Mouse (Mus musculus) neural tube, embryonic 15.5 days (tissue): ENCODE measurements around the gene Sult1d1. TPM values are rescaled to one million over a fixed set of nuclear protein-coding genes. Genes with fewer than 3 reads are reported as not detected.

Experiments used
- ATAC-seq: fragments of 200-750 bp; cut with Nextera tagmentation; 2 replicates; pipeline ENCODE4 v1.8.0; 2017; ENCODE audit warnings: mild to moderate bottlenecking, moderate TSS enrichment, moderate library complexity; ENCODE audit not compliant: low FRiP score
- H3K27ac ChIP-seq: fragments of 300-500 bp; sonication (generic); replicated peaks from 2 replicates; pipeline ENCODE4 v1.5.1; 2015; ENCODE audit warnings: mild to moderate bottlenecking, inconsistent platforms
- H3K27me3 ChIP-seq: fragments of 300-500 bp; sonication (generic); replicated peaks from 2 replicates; pipeline ENCODE4 v1.6.1; 2015; ENCODE audit warnings: inconsistent platforms
- H3K36me3 ChIP-seq: fragments of 300-500 bp; sonication (generic); 2 replicates; pipeline ENCODE4 v1.6.1; 2015; ENCODE audit warnings: inconsistent platforms
- H3K4me1 ChIP-seq: fragments of 300-500 bp; sonication (generic); 2 replicates; pipeline ENCODE4 v1.6.1; 2015; ENCODE audit warnings: inconsistent platforms
- H3K4me2 ChIP-seq: fragments of 300-500 bp; sonication (generic); 2 replicates; pipeline ENCODE4 v1.6.1; 2015; ENCODE audit warnings: inconsistent platforms, mild to moderate bottlenecking, moderate library complexity
- H3K4me3 ChIP-seq: fragments of 300-500 bp; sonication (generic); replicated peaks from 2 replicates; pipeline ENCODE4 v1.5.1; 2015; ENCODE audit warnings: mild to moderate bottlenecking, inconsistent platforms
- H3K9ac ChIP-seq: fragments of 300-500 bp; sonication (generic); replicated peaks from 2 replicates; pipeline ENCODE4 v1.6.1; 2015; ENCODE audit warnings: mild to moderate bottlenecking, inconsistent platforms
- H3K9me3 ChIP-seq: fragments of 300-500 bp; sonication (generic); replicated peaks from 2 replicates; pipeline ENCODE4 v1.6.1; 2016; ENCODE audit warnings: inconsistent platforms
- WGBS: fragments of 180-500 bp; shearing (Covaris S2); methylation state at CpG from one replicate; pipeline ENCODE4 v1.1.7; 2015; ENCODE audit warnings: mixed read lengths; 5-methylcytosine and 5-hydroxymethylcytosine counted together
- polyA plus RNA-seq: library from polyadenylated mRNA; unstranded; fragments of >200 nt; fragmentation: Nextera tagmentation; extraction: Ambion mirVana; gene quantifications from 2 replicates; pipeline ENCODE4 v1.2.1, GENCODE M21; 2015

Sult1d1 gene
- polyA plus RNA-seq, result 1.5 TPM in 1 of 2 replicates, not detected in the other

DNA sequence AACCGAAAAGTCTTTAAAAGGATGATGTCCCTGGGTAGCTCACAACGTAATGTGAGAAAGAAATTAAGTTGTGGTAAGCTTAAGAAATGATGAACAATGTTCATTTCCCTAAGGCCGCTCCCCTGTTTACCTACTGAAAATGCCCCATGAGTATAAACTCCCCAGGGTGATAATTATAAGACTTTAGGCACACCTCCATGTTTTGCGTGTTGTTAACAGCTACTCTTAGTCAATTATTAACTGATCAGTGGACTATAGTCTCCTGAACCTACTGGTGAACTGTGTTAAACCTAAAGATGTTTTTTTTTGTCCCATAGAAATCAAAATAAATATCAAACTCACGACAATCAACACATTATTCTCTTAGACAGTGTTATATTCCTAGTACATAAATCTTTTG, at the start of gene Sult1d1:
Gene Sult1d1, minus strand, starts transcription at position 183 of the 400 bp plus-strand sequence.
- H3K4me3 ChIP-seq, result no peak within 1 kb of the TSS

DNA sequence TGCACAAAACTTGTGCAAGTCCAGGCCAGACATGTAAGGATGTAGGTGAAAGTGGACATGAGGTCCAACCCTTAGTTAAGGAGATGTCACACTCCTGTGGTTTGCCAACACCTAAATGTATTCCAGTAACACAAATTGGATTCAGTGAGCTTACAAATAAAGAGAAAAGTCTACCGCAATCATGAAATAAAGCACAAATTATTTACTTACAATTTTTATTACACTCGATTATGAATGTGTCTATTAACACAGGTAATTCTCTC, 46.2 kb upstream of the Sult1d1 start:
- no peak overlapping the region for H3K27ac ChIP-seq
- ATAC-seq, result no peak
- 89% methylated on average over 2 of the region's 2 CpGs for WGBS

More for the DNA sequence above, at the start of gene Sult1d1:
- no peaks in the 10 kb centered on the region for H3K36me3 ChIP-seq
- no peak for ATAC-seq
- no peaks in the 10 kb centered on the region for H3K4me1 ChIP-seq
- WGBS, result 74% methylated on average over 5 of the region's 5 CpGs
- no peaks in the 10 kb centered on the region for H3K9me3 ChIP-seq
- no peak within 1 kb of the TSS for H3K4me2 ChIP-seq
- no peak within 1 kb of the TSS for H3K27ac ChIP-seq
- H3K27me3 ChIP-seq, result no peaks in the 10 kb centered on the region
- no peak within 1 kb of the TSS for H3K9ac ChIP-seq

GRCm38 (mm10) chr5:87614364-87615127, 45.7 kb upstream of the Sult1d1 start:
- no peaks in the 10 kb centered on the region for H3K9me3 ChIP-seq
- H3K4me2 ChIP-seq, result no peak overlapping the region
- no peak for ATAC-seq
- H3K36me3 ChIP-seq, result no peaks in the 10 kb centered on the region
- no peak overlapping the region for H3K27ac ChIP-seq
- no peaks in the 10 kb centered on the region for H3K27me3 ChIP-seq
- H3K9ac ChIP-seq, result no peak overlapping the region
- H3K4me1 ChIP-seq, result no peaks in the 10 kb centered on the region
- H3K4me3 ChIP-seq, result no peak overlapping the region

More for the DNA sequence above, 46.2 kb upstream of the Sult1d1 start:
- no peaks in the 10 kb centered on the region for H3K27me3 ChIP-seq
- no peak overlapping the region for H3K4me3 ChIP-seq
- no peaks in the 10 kb centered on the region for H3K36me3 ChIP-seq
- no peak overlapping the region for H3K9ac ChIP-seq
- no peak overlapping the region for H3K4me2 ChIP-seq
- no peaks in the 10 kb centered on the region for H3K9me3 ChIP-seq
- no peaks in the 10 kb centered on the region for H3K4me1 ChIP-seq

GRCm38 (mm10) chr5:87601018-87601417, 32.2 kb upstream of the Sult1d1 start:
- H3K9ac ChIP-seq, result no peak overlapping the region
- no peaks in the 10 kb centered on the region for H3K27me3 ChIP-seq
- H3K27ac ChIP-seq, result no peak overlapping the region
- no peak overlapping the region for H3K4me2 ChIP-seq
- no peaks in the 10 kb centered on the region for H3K36me3 ChIP-seq
- H3K9me3 ChIP-seq, result no peaks in the 10 kb centered on the region
- no peak for ATAC-seq
- no peaks in the 10 kb centered on the region for H3K4me1 ChIP-seq
- 83% methylated on average over 3 of the region's 3 CpGs for WGBS
- H3K4me3 ChIP-seq, result no peak overlapping the region

- WGBS, result 78% methylated on average over 2 of the region's 2 CpGs
- ATAC-seq, result no peak
- H3K9me3 ChIP-seq, result no peaks in the 10 kb centered on the region
- no peaks in the 10 kb centered on the region for H3K27me3 ChIP-seq
- H3K4me2 ChIP-seq, result no peak overlapping the region
- no peaks in the 10 kb centered on the region for H3K36me3 ChIP-seq
- H3K4me1 ChIP-seq, result no peaks in the 10 kb centered on the region
- no peak overlapping the region for H3K27ac ChIP-seq
- no peak overlapping the region for H3K9ac ChIP-seq
- H3K4me3 ChIP-seq, result no peak overlapping the region
These were observed 29.1 kb upstream of the Sult1d1 start for GRCm38 (mm10) chr5:87597891-87598290.

DNA sequence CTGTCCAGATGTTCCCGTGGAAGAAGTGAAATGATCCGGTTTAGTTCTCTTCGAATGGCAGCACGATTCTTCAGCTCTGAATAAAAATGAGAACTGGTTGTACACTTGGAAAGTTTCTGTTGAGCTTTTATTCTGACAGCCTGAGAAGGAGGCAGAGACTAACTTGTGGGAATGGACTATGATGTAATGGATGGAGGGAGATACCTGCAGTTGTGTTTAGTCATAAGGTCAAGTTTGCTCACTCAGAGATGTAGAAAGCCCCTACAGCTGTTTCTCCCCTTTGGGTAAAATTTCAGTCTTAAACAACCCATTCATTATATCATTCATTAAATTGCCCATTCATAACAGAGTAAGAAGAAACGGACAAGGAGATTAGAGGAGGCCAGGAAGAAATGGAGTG, 22.7 kb upstream of the Sult1d1 start, which contains the start of gene Sult1e1:
Gene Sult1e1, minus strand, starts transcription at position 101 of the 400 bp plus-strand sequence.
- 87% methylated on average over 5 of the region's 5 CpGs for WGBS
- no peak within 1 kb of the TSS for H3K9ac ChIP-seq
- no peak for ATAC-seq
- H3K4me2 ChIP-seq, result no peak within 1 kb of the TSS
- no peaks in the 10 kb centered on the region for H3K4me1 ChIP-seq
- no peak within 1 kb of the TSS for H3K27ac ChIP-seq
- no peaks in the 10 kb centered on the region for H3K36me3 ChIP-seq
- H3K4me3 ChIP-seq, result no peak within 1 kb of the TSS
- no peaks in the 10 kb centered on the region for H3K9me3 ChIP-seq
- no peaks in the 10 kb centered on the region for H3K27me3 ChIP-seq

- WGBS, result 87% methylated on average over 2 of the region's 2 CpGs
- Histone ChIP-seq H3K4me1 (no peaks in the 10 kb centered on the region), H3K4me2 (no peak overlapping the region), H3K9me3 (no peaks in the 10 kb centered on the region), H3K36me3 (no peaks in the 10 kb centered on the region), H3K4me3 (no peak overlapping the region), H3K27ac (no peak overlapping the region), H3K9ac (no peak overlapping the region), H3K27me3 (no peaks in the 10 kb centered on the region)
- no peak for ATAC-seq
These were observed 21.1 kb upstream of the Sult1d1 start for GRCm38 (mm10) chr5:87589916-87590315.

GRCm38 (mm10) chr5:87580389-87580788, 11.6 kb upstream of the Sult1d1 start:
- Histone ChIP-seq H3K9ac (no peak overlapping the region), H3K4me2 (no peak overlapping the region), H3K4me1 (no peaks in the 10 kb centered on the region), H3K27ac (no peak overlapping the region), H3K4me3 (no peak overlapping the region), H3K27me3 (no peaks in the 10 kb centered on the region), H3K36me3 (no peaks in the 10 kb centered on the region), H3K9me3 (no peaks in the 10 kb centered on the region)
- no peak for ATAC-seq
- 92% methylated on average over 1 of the region's 1 CpGs for WGBS

GRCm38 (mm10) chr5:87574174-87574573, 5.3 kb upstream of the Sult1d1 start:
- WGBS, result 39% methylated on average over 1 of the region's 1 CpGs
- H3K4me2 ChIP-seq, result no peak overlapping the region
- H3K27ac ChIP-seq, result no peak overlapping the region
- no peak overlapping the region for H3K4me3 ChIP-seq
- H3K27me3 ChIP-seq, result no peaks in the 10 kb centered on the region
- no peaks in the 10 kb centered on the region for H3K4me1 ChIP-seq
- ATAC-seq, result no peak
- H3K9me3 ChIP-seq, result no peaks in the 10 kb centered on the region
- no peak overlapping the region for H3K9ac ChIP-seq
- no peaks in the 10 kb centered on the region for H3K36me3 ChIP-seq

GRCm38 (mm10) chr5:87573490-87573889, 4.7 kb upstream of the Sult1d1 start:
- no peaks in the 10 kb centered on the region for H3K4me1 ChIP-seq
- H3K4me3 ChIP-seq, result no peak overlapping the region
- H3K36me3 ChIP-seq, result no peaks in the 10 kb centered on the region
- no peak overlapping the region for H3K9ac ChIP-seq
- no peak overlapping the region for H3K27ac ChIP-seq
- no peaks in the 10 kb centered on the region for H3K27me3 ChIP-seq
- WGBS, result 72% methylated on average over 5 of the region's 5 CpGs
- no peaks in the 10 kb centered on the region for H3K9me3 ChIP-seq
- no peak overlapping the region for H3K4me2 ChIP-seq
- ATAC-seq, result no peak

GRCm38 (mm10) chr5:87572781-87573180, 4.0 kb upstream of the Sult1d1 start:
- no peak overlapping the region for H3K4me3 ChIP-seq
- H3K9ac ChIP-seq, result no peak overlapping the region
- no peak overlapping the region for H3K27ac ChIP-seq
- WGBS, result 85% methylated on average over 6 of the region's 6 CpGs
- ATAC-seq, result no peak
- H3K9me3 ChIP-seq, result no peaks in the 10 kb centered on the region
- no peaks in the 10 kb centered on the region for H3K4me1 ChIP-seq
- H3K27me3 ChIP-seq, result no peaks in the 10 kb centered on the region
- no peak overlapping the region for H3K4me2 ChIP-seq
- H3K36me3 ChIP-seq, result no peaks in the 10 kb centered on the region

DNA sequence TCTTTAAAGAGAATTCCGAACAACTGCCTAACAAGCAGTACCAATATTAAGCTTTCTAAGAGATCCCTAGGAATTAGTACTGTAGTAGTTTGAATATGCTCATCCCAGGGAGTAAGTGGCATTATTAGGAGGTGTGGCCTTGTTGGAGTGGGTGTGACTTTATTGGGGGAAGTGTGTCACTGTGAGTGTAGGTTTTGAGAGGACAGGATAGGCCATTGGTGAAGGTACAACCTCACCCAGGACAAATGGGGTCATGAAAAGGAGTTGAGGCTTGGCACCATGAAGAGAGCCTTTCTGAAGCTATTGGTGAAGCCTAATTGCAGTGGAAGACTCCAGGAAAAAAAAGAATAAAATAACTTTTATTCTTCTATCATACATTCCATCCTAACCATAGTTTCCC, 1.5 kb downstream of the Sult1d1 start:
- Histone ChIP-seq H3K9me3 (no peaks in the 10 kb centered on the region), H3K4me2 (no peak overlapping the region), H3K27me3 (no peaks in the 10 kb centered on the region), H3K4me3 (no peak overlapping the region), H3K4me1 (no peaks in the 10 kb centered on the region), H3K27ac (no peak overlapping the region), H3K9ac (no peak overlapping the region), H3K36me3 (no peaks in the 10 kb centered on the region)
- 98% methylated on average over 1 of the region's 1 CpGs for WGBS
- no peak for ATAC-seq
